Mouse (Mus musculus): ENCODE data around the gene Cmip. TPM values are rescaled to one million over a fixed set of nuclear protein-coding genes. Genes with fewer than 3 reads are reported as not detected.

Gene Cmip
- polyA plus RNA-seq, 1 experiment from 2014 or later = 18.7 TPM

GRCm38 (mm10) chr8:117317478-117317877, 60.6 kb downstream of the Cmip start:
- no peaks in the 10 kb centered on the region for H3K27me3 ChIP-seq (replicated peaks)
- peaks cover 57% of the 10 kb centered on the region for H3K4me1 ChIP-seq
- H3K4me3 ChIP-seq = no peak overlapping the region
- H3K9me3 ChIP-seq (replicated peaks) = no peaks in the 10 kb centered on the region
- peaks cover 13% of the 10 kb centered on the region; the same call in 1 of the 2 replicates for H3K36me3 ChIP-seq
- ATAC-seq = no peak
- H3K27ac ChIP-seq = no peak overlapping the region
- 83% methylated on average over 8 of the region's 8 CpGs for WGBS (ENCODE audit: insufficient replicate concordance)
- H3K9ac ChIP-seq = no peak overlapping the region
- no peak overlapping the region for H3K4me2 ChIP-seq

GRCm38 (mm10) chr8:117318911-117319826, 62.3 kb downstream of the Cmip start:
- WGBS (ENCODE audit: insufficient replicate concordance) = 86% methylated on average over 26 of the region's 26 CpGs
- H3K4me1 ChIP-seq = peaks cover 69% of the 10 kb centered on the region

DNA sequence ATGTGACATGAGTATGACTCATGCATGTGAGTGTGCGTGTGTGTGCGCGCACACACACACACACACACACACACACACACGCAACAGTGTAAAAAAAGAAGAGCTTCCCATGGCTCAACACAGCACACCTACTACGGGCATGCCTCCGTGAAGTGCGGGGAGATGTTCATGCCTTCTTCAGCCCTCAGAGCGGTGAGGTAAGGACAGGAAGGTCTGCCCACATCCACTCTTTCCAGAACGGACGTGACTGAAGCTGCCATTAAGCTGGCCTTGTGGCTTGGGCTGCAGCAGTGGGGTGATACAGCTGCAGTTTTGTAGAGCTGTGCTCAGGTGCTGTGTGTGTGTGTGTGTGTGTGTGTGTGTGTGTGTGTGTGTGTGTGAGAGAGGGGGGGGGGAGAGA, 63.8 kb downstream of the Cmip start:
- Histone ChIP-seq H3K27me3 (replicated peaks) (no peaks in the 10 kb centered on the region), H3K27ac (no peak overlapping the region), H3K9me3 (replicated peaks) (no peaks in the 10 kb centered on the region), H3K4me1 (peaks cover 67% of the 10 kb centered on the region), H3K9ac (no peak overlapping the region), H3K4me2 (no peak overlapping the region), H3K36me3 (peaks cover 26% of the 10 kb centered on the region), H3K4me3 (no peak overlapping the region)
- no peak for ATAC-seq
- WGBS (ENCODE audit: insufficient replicate concordance) = 86% methylated on average over 10 of the region's 10 CpGs

More at GRCm38 (mm10) chr8:117318911-117319826, 62.3 kb downstream of the Cmip start:
- no peaks in the 10 kb centered on the region for H3K9me3 ChIP-seq (replicated peaks)
- H3K9ac ChIP-seq = no peak overlapping the region
- H3K36me3 ChIP-seq = peaks cover 15% of the 10 kb centered on the region; the same call in 1 of the 2 replicates
- H3K27ac ChIP-seq = no peak overlapping the region
- no peak overlapping the region for H3K4me2 ChIP-seq
- no peaks in the 10 kb centered on the region for H3K27me3 ChIP-seq (replicated peaks)
- H3K4me3 ChIP-seq = no peak overlapping the region
- ATAC-seq = no peak

DNA sequence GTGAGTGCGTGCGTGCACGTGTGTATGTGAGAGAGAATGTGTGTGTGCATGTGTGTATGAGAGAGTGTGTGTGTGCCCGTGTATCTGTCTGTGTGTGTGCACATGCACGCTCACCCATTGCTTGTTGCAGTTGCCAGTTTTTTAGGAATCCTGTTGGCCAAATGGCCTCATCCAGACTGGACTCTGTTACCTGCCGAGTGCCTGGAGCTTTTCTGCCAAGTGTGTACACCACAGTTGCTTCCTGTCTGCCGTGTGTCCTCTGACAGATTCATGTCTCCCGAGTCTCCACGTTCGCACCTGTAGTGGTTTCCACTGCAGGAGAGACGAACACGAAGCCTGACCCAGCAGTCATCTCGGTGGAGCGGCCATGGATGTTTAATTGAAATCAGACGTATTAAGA, 64.4 kb downstream of the Cmip start:
- Histone ChIP-seq H3K4me3 (no peak overlapping the region), H3K9me3 (replicated peaks) (no peaks in the 10 kb centered on the region), H3K27ac (no peak overlapping the region), H3K27me3 (replicated peaks) (no peaks in the 10 kb centered on the region), H3K36me3 (peaks cover 28% of the 10 kb centered on the region), H3K9ac (no peak overlapping the region), H3K4me1 (peaks cover 64% of the 10 kb centered on the region), H3K4me2 (no peak overlapping the region)
- ATAC-seq = no peak
- 85% methylated on average over 15 of the region's 15 CpGs for WGBS (ENCODE audit: insufficient replicate concordance)

- 59% methylated on average over 6 of the region's 6 CpGs for WGBS (ENCODE audit: insufficient replicate concordance)
Measured at GRCm38 (mm10) chr8:117322021-117322420, 65.2 kb downstream of the Cmip start.

GRCm38 (mm10) chr8:117322715-117323310, 65.9 kb downstream of the Cmip start:
- H3K27me3 ChIP-seq (replicated peaks) = no peaks in the 10 kb centered on the region
- peaks cover 71% of the 10 kb centered on the region for H3K4me1 ChIP-seq
- WGBS (ENCODE audit: insufficient replicate concordance) = 36% methylated on average over 8 of the region's 8 CpGs
- peak; percentile 56 for ATAC-seq
- H3K4me3 ChIP-seq = no peak overlapping the region
- peaks cover 30% of the 10 kb centered on the region for H3K36me3 ChIP-seq
- H3K9me3 ChIP-seq (replicated peaks) = no peaks in the 10 kb centered on the region
- peak overlapping the region; percentile 21 for H3K4me2 ChIP-seq
- no peak overlapping the region for H3K27ac ChIP-seq
- H3K9ac ChIP-seq = no peak overlapping the region

More at GRCm38 (mm10) chr8:117322021-117322420, 65.2 kb downstream of the Cmip start:
- no peak for ATAC-seq
- Histone ChIP-seq H3K4me2 (no peak overlapping the region), H3K9me3 (replicated peaks) (no peaks in the 10 kb centered on the region), H3K9ac (no peak overlapping the region), H3K27me3 (replicated peaks) (no peaks in the 10 kb centered on the region), H3K4me1 (peaks cover 66% of the 10 kb centered on the region), H3K36me3 (peaks cover 30% of the 10 kb centered on the region), H3K27ac (no peak overlapping the region), H3K4me3 (no peak overlapping the region)

- Histone ChIP-seq H3K9ac (no peak overlapping the region), H3K27ac (no peak overlapping the region), H3K36me3 (peaks cover 30% of the 10 kb centered on the region), H3K4me3 (no peak overlapping the region), H3K27me3 (replicated peaks) (no peaks in the 10 kb centered on the region), H3K4me1 (peaks cover 85% of the 10 kb centered on the region), H3K9me3 (replicated peaks) (no peaks in the 10 kb centered on the region), H3K4me2 (no peak overlapping the region)
- ATAC-seq = no peak
- 83% methylated on average over 9 of the region's 9 CpGs for WGBS (ENCODE audit: insufficient replicate concordance)
Measured at GRCm38 (mm10) chr8:117324821-117325220, 68.0 kb downstream of the Cmip start.

DNA sequence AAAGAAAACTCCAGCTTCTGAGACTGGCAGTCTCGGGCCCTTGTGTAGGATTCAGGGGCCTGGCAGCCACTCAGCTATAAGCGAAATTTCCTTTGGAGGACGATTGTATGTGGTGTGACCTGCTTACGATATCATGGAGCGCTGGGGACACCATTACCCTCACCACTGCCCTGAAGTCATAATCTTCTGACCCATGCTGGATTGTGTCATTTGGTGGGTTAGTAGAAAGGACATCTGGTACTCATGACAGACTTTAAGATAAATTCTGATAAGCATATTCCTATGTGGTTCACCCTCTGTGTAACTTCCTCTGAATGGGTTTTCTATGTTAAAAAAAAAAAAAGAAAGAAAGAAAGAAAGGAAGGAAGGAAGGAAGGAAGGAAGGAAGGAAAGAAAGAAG, 69.9 kb downstream of the Cmip start:
- Histone ChIP-seq H3K36me3 (peaks cover 17% of the 10 kb centered on the region), H3K27ac (no peak overlapping the region), H3K4me3 (no peak overlapping the region), H3K9me3 (replicated peaks) (no peaks in the 10 kb centered on the region), H3K4me2 (no peak overlapping the region), H3K27me3 (replicated peaks) (no peaks in the 10 kb centered on the region), H3K4me1 (peaks cover 80% of the 10 kb centered on the region), H3K9ac (no peak overlapping the region)
- 68% methylated on average over 5 of the region's 5 CpGs for WGBS (ENCODE audit: insufficient replicate concordance)
- ATAC-seq = no peak

- Histone ChIP-seq H3K9me3 (replicated peaks) (no peaks in the 10 kb centered on the region), H3K4me1 (peaks cover 80% of the 10 kb centered on the region), H3K27me3 (replicated peaks) (no peaks in the 10 kb centered on the region), H3K36me3 (peaks cover 17% of the 10 kb centered on the region), H3K27ac (peak overlapping the region; percentile 34; the same call in 1 of the 2 replicates), H3K4me2 (no peak overlapping the region), H3K9ac (no peak overlapping the region), H3K4me3 (no peak overlapping the region)
- WGBS (ENCODE audit: insufficient replicate concordance) = 64% methylated on average over 7 of the region's 7 CpGs
- ATAC-seq = no peak
Measured at GRCm38 (mm10) chr8:117327385-117327837, 70.5 kb downstream of the Cmip start.

DNA sequence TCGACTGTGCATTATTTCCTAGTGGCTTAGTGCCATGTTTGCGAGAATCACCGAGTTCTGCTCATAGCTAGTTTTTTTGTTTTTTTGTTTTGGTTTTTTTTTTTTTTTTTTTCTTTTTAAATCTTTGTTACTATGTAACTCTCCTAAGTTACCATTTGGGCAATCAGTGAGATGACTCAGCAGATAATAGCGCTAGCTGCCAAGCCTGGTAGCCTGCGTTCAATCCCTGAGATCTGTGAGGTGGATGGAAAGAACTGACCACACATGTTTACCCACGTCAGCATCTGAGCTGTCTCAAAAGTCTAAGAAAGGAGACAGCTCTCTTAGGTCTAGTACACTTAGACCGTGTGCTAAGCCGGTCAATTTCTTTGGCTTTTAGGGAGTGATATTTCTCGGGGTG, 71.9 kb downstream of the Cmip start:
- ATAC-seq = no peak
- Histone ChIP-seq H3K4me2 (no peak overlapping the region), H3K4me1 (peaks cover 80% of the 10 kb centered on the region), H3K36me3 (peaks cover 17% of the 10 kb centered on the region), H3K4me3 (no peak overlapping the region), H3K27me3 (replicated peaks) (no peaks in the 10 kb centered on the region), H3K9me3 (replicated peaks) (no peaks in the 10 kb centered on the region), H3K27ac (peak overlapping the region; percentile 20; the same call in 1 of the 2 replicates), H3K9ac (no peak overlapping the region)
- WGBS (ENCODE audit: insufficient replicate concordance) = 78% methylated on average over 9 of the region's 9 CpGs

DNA sequence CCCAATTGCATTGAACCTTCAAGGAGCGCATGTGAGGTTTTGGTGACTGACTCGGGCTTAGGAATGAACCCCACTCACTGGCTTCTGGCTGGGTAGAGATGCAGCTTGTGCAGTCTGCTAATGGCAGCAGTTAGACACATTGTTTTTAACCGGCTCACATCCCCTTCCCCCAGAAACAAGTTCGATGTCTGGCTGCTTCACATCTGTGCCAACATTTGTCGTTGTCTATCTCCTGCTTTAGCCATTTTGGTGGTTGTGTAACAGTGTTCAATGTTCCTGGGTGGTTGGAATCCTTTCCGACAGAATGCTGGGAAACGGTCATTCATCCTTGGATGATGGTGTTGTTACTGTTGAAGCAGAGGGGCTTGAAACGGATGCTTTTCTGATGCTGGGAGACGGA, 72.3 kb downstream of the Cmip start:
- Histone ChIP-seq H3K9me3 (replicated peaks) (no peaks in the 10 kb centered on the region), H3K27me3 (replicated peaks) (no peaks in the 10 kb centered on the region), H3K4me3 (no peak overlapping the region), H3K4me2 (no peak overlapping the region), H3K27ac (peak overlapping the region; percentile 20; the same call in 1 of the 2 replicates), H3K36me3 (peaks cover 15% of the 10 kb centered on the region), H3K4me1 (peaks cover 80% of the 10 kb centered on the region), H3K9ac (no peak overlapping the region)
- WGBS (ENCODE audit: insufficient replicate concordance) = 78% methylated on average over 9 of the region's 9 CpGs
- ATAC-seq = no peak

- no peak for ATAC-seq
- H3K4me3 ChIP-seq = no peak overlapping the region
- no peak overlapping the region for H3K9ac ChIP-seq
- peaks cover 8% of the 10 kb centered on the region for H3K36me3 ChIP-seq
- WGBS (ENCODE audit: insufficient replicate concordance) = 61% methylated on average over 2 of the region's 2 CpGs
- H3K27ac ChIP-seq = no peak overlapping the region
- peaks cover 81% of the 10 kb centered on the region for H3K4me1 ChIP-seq
- H3K4me2 ChIP-seq = no peak overlapping the region
- H3K9me3 ChIP-seq (replicated peaks) = no peaks in the 10 kb centered on the region
- H3K27me3 ChIP-seq (replicated peaks) = no peaks in the 10 kb centered on the region
Measured at GRCm38 (mm10) chr8:117329903-117330302, 73.0 kb downstream of the Cmip start.
